10 mouse cellular contexts compared by ENCODE assay signal in the genomic region with DNA sequence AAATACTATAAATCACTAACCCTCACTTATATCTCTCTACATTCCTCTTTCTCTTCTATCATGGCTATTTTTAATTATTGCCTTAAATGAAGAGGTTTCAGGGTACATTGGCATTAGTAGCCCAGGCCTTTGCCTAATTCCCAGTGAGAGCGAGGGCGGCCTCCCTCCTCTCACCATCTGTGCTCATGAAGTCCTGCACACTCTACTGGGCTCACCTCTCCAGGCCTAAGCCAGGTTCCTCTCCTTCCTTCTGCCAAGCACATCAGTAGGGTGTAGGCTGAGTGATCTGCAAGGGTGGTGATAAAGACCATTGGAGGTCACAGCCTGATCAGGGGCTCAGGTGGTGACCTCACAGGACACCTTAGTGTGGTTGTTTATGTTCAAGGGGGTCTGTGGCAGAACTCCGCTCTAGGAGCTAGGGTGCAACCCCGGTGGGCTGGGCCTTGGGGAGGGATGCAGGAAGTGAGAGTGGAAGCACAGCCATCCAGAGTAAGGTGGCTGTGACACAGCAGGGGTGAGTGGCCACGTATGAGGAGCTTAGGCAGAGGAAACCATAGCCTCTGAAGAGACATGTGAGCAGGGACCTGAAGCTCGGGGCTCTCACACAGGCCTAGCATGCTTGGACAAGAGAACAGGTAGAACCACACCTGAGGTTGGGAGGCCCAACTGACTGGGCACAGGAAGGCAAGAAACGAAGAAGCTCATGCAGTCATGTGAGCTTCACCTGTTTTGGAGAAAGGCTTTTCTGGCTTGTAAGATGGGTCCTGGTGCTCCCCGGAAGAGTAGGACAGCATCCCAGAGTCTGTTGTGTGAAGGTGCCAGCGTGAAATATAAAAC. TPM values are rescaled to one million over a fixed set of nuclear protein-coding genes. Genes with fewer than 3 reads are reported as not detected.
DNase-seq lines count a peak whose midpoint lies in the region; ATAC-seq lines count a peak whose summit lies in the region.
"Had no signal": no experiment of that assay in that cellular context is flagged by ENCODE, and none has a peak within 500 bp of the region (broad histone marks: within the 10 kb centered on the region; RNA-seq: fewer than 3 reads in every experiment).

No protein-coding gene starts in this region.

- peak; percentile 1 for DNase-seq in kidney, adult 11 months
- DNase-seq in kidney, postnatal 36 days, result no peak
- peak; percentile 16 to 57 for DNase-seq in urinary bladder, postnatal 4 days (ENCODE audit: low spot score in 2 of 2)
- DNase-seq in urinary bladder, postnatal 10 days (ENCODE audit: low spot score), result no peak
- no peak for DNase-seq in embryo, embryonic 10.5 days (ENCODE audit: low spot score)
- DNase-seq in thymus, postnatal 36 days, result no peak
- DNase-seq: adrenal gland, adult 2 months had no signal

- ATAC-seq in granulocyte monocyte progenitor cell, adult 5-6 weeks (replicated peaks; ENCODE audit: poor library complexity, severe bottlenecking), result peak; percentile 60; the same call in 1 of the 2 replicates
- ATAC-seq: liver, embryonic 12.5 days; midbrain, embryonic 16.5 days had no signal

RNA-seq across cellular contexts. Expression of a gene that starts 29.2 kb away (rescaled TPM):
- total RNA-seq in granulocyte monocyte progenitor cell, adult 5-6 weeks (2014; fragmentation: Nextera tagmentation), result 77.4 and 88.0 TPM in 2 replicates
- total RNA-seq in granulocyte monocyte progenitor cell, adult 5-6 weeks (2017), result 63.8 and 83.6 TPM in 2 replicates

Comparison
In these comparisons a context has a peak if more than half of its experiments do, and no peak if none do; other contexts are left out.
1. DNase-seq: peak in kidney, adult 11 months (single experiment) and urinary bladder, postnatal 4 days (2 of 2); none in kidney, postnatal 36 days (0 of 2), urinary bladder, postnatal 10 days (single experiment), embryo, embryonic 10.5 days (single experiment) and thymus, postnatal 36 days (0 of 2).